Comparison of ENCODE assay signal across 8 mouse cellular contexts in the genomic region with DNA sequence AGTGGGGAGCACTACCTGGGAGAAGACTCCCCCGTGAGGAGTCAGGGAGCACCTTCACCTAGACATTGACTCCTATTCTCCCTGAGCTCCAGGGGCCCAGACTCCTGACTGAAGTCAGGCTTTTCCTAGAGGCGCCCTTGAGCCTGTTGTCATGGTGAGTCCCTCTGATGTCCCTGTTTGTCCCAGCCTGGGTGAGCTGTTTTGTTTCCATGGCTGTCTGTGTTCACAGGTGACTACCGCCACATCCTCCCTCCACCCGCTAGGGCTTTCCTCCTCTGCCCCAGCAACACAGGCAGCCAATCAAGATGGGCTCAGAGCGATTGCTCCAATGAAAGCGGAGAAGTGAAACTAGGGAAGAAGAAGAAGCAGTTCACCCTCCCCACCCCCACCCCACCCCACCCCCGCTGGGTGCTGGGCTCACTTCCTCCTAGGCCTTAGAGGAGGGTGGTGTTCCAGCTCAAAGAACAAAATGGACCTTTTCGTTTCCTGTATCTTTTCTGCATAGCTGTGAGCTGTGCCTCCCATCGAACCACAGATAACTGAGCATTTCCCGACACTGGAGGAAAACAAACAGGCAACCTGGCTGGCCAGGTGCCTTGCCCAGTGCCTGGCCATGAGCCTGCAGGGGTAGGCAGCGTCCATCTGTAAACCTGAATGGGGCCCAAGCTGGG. TPM values are rescaled to one million over a fixed set of nuclear protein-coding genes. Genes with fewer than 3 reads are reported as not detected.
A peak's percentile ranks its signal among the peaks of the same experiment; 100 is the strongest.
DNase-seq lines count a peak whose midpoint lies in the region; TF ChIP-seq lines count a peak whose summit lies in the region.

No protein-coding gene starts in this region.

- intact Hi-C loops in left cerebral cortex, adult 2 months (cut with DNase I), result no loop called here

- TF ChIP-seq CTCF in brain, embryonic 14.5 days (IDR thresholded peaks at IDR 0.05; ENCODE audit: borderline replicate concordance, extremely low read depth, insufficient read depth, insufficient read length), result no peak
- TF ChIP-seq CTCF in left cerebral cortex, adult 2 months (IDR thresholded peaks at IDR 0.05), result no peak; the same call in 1 of the 2 replicates

- no peak for TF ChIP-seq POLR2A in brain, embryonic 14.5 days (IDR thresholded peaks at IDR 0.05; ENCODE audit: borderline replicate concordance, extremely low read depth, insufficient read depth, insufficient read length, poor library complexity, severe bottlenecking)

- H3K27ac ChIP-seq in left cerebral cortex, adult 2 months, result peak overlapping the region; percentile 75

- DNase-seq in MEL-GATA-1-ER (ENCODE audit: extremely low read depth, low read depth) (peak; percentile 90), adipocyte (ENCODE audit: low spot score) (no peak)
- peak; percentile 90 for DNase-seq in brain, embryonic 14.5 days (ENCODE audit: low read depth)
- peak; percentile 46 to 70 for DNase-seq in frontal cortex, adult 2 months (ENCODE audit: extremely low spot score in 1 of 2, low spot score in 1 of 2)
- peak; percentile 96 for DNase-seq in induced T-regulatory cell, adult 2 months (ENCODE audit: low read depth)
- DNase-seq in left cerebral cortex, adult 2 months (ENCODE audit: extremely low spot score in 1 of 2, low spot score in 2 of 2), result peak; percentile 43 to 62
- DNase-seq in lung, postnatal 4 days, result peak; percentile 86 to 89
- peak; percentile 67 for DNase-seq in right cerebral cortex, postnatal 14 days

- H3K4me3 ChIP-seq in left cerebral cortex, adult 2 months, result peak overlapping the region; percentile 18

RNA-seq across cellular contexts. Expression of a gene that starts 2.6 kb away (rescaled TPM):
- 44.7 and 53.9 TPM in 2 replicates for polyA plus RNA-seq in brain, embryonic 14.5 days (2012; rRNA removed)
- polyA plus RNA-seq in frontal cortex, adult 2 months (2012; rRNA removed), result 39.8 and 53.5 TPM in 2 replicates
- 10 to 100 TPM; 69.0 to 79.3 TPM for total RNA-seq in left cerebral cortex, adult 2 months (2021)

RNA-seq across cellular contexts. Expression of a gene that starts 19.0 kb away (rescaled TPM):
- polyA plus RNA-seq in brain, embryonic 14.5 days (2012; rRNA removed), result 4.6 and 7.0 TPM in 2 replicates
- 0.98 and 1.7 TPM in 2 replicates for polyA plus RNA-seq in frontal cortex, adult 2 months (2012; rRNA removed)
- under 1 TPM; 0.28 to 0.50 TPM for total RNA-seq in left cerebral cortex, adult 2 months (2021)

RNA-seq across cellular contexts. Expression of a gene that starts 22.9 kb away (rescaled TPM):
- 0.03 TPM in 1 of 2 replicates, not detected in the other for polyA plus RNA-seq in brain, embryonic 14.5 days (2012; rRNA removed)
- polyA plus RNA-seq in frontal cortex, adult 2 months (2012; rRNA removed), result 3.4 and 3.8 TPM in 2 replicates
- total RNA-seq in left cerebral cortex, adult 2 months (2021), result 1 to 10 TPM; 2.9 TPM

RNA-seq across cellular contexts. Expression of a gene that starts 41.2 kb away (rescaled TPM):
- polyA plus RNA-seq in brain, embryonic 14.5 days (2012; rRNA removed), result 14.1 and 15.3 TPM in 2 replicates
- polyA plus RNA-seq in frontal cortex, adult 2 months (2012; rRNA removed), result 8.8 and 9.3 TPM in 2 replicates
- 10 to 100 TPM in 1 of 2 experiments, 1 to 10 TPM in 1; 9.3 to 12.3 TPM for total RNA-seq in left cerebral cortex, adult 2 months (2021)
